Mouse (Mus musculus): ENCODE measurements around the gene 1700122O11Rik.

GRCm38 (mm10) chr17:48057382-48057781 lies 19.3 kb upstream of the 1700122O11Rik start:
- TF ChIP-seq CTCF (IDR thresholded peaks at IDR 0.05; ENCODE audit: low read depth, low read length), result no peak
- TF ChIP-seq GATA1 (IDR thresholded peaks at IDR 0.05; ENCODE audit: borderline replicate concordance, low read length), result no peak
- TF ChIP-seq POLR2AphosphoS5 (IDR thresholded peaks at IDR 0.05; ENCODE audit: insufficient replicate concordance, low read depth, low read length), result no peak
- no peak for TF ChIP-seq TAL1 (conservative IDR thresholded peaks at IDR 0.05; ENCODE audit: low read depth, low read length)
- TF ChIP-seq GATA2 (IDR thresholded peaks at IDR 0.05; ENCODE audit: borderline replicate concordance, low read depth, low read length), result no peak
